Mouse (Mus musculus) CD4-positive helper T cell, adult 2 months (primary cell): ENCODE data around the gene Rnf133.

Experiments
- DNase-seq: peaks from one replicate; pipeline ENCODE4 v3.0.0-alpha.2; 2012; ENCODE audit warnings: low read depth, missing footprints, low spot score

The Rnf133 gene

GRCm38 (mm10) chr6:23650205-23650604, at the start of gene Rnf133:
Gene Rnf133, minus strand, starts transcription at chr6:23650305.
- DNase-seq = no peak

- DNase-seq = no peak
These were observed 28.1 kb upstream of the Rnf133 start for GRCm38 (mm10) chr6:23678172-23678571.

- no peak for DNase-seq
These were observed 4.9 kb upstream of the Rnf133 start, which contains the start of gene Rnf148 for GRCm38 (mm10) chr6:23655036-23655435. Gene Rnf148, minus strand, starts transcription at chr6:23655136.

GRCm38 (mm10) chr6:23648732-23649131, 1.4 kb downstream of the Rnf133 start:
- DNase-seq = no peak

- no peak for DNase-seq
These were observed 2.4 kb downstream of the Rnf133 start for GRCm38 (mm10) chr6:23647627-23648247.

GRCm38 (mm10) chr6:23637081-23637480, 13.0 kb downstream of the Rnf133 start:
- no peak for DNase-seq

GRCm38 (mm10) chr6:23635208-23635607, 14.9 kb downstream of the Rnf133 start:
- no peak for DNase-seq

- DNase-seq = no peak
These were observed 16.1 kb downstream of the Rnf133 start for GRCm38 (mm10) chr6:23634016-23634415.

GRCm38 (mm10) chr6:23630465-23630864, 19.6 kb downstream of the Rnf133 start:
- no peak for DNase-seq
